Comparison of ENCODE assay signal across 8 mouse cellular contexts in genomic region chr10:75764519-75765473, GRCm38 (mm10). TPM values are rescaled to one million over a fixed set of nuclear protein-coding genes. Genes with fewer than 3 reads are reported as not detected.
DNase-seq lines count a peak whose midpoint lies in the region; ATAC-seq lines count a peak whose summit lies in the region.

No protein-coding gene starts in this region.

- no peak overlapping the region for H3K27ac ChIP-seq in embryonic facial prominence, embryonic 11.5 days (replicated peaks; ENCODE audit: low read depth, low read length)
- peak overlapping the region; percentile 67 for H3K27ac ChIP-seq in neural tube, embryonic 13.5 days (replicated peaks)

- H3K4me3 ChIP-seq in embryonic facial prominence, embryonic 11.5 days (ENCODE audit: low read depth, low read length) = peak overlapping the region; percentile 89
- H3K4me3 ChIP-seq in neural tube, embryonic 13.5 days = peak overlapping the region; percentile 87

- WGBS in embryonic facial prominence, embryonic 11.5 days = 2% methylated on average over 27 of the region's 27 CpGs
- WGBS in neural tube, embryonic 13.5 days = 1% methylated on average over 27 of the region's 27 CpGs

- H3K9ac ChIP-seq in embryonic facial prominence, embryonic 11.5 days (replicated peaks; ENCODE audit: low read length) = peak overlapping the region; percentile 57
- H3K9ac ChIP-seq in neural tube, embryonic 13.5 days = peak overlapping the region; percentile 87

- peak; percentile 45 for ATAC-seq in embryonic facial prominence, embryonic 11.5 days (replicated peaks; ENCODE audit: insufficient number of reproducible peaks, low FRiP score, low TSS enrichment, low read depth)
- ATAC-seq in neural tube, embryonic 13.5 days (ENCODE audit: low read depth) = peak; percentile 58

- no peaks in the 10 kb centered on the region for H3K4me1 ChIP-seq in embryonic facial prominence, embryonic 11.5 days (ENCODE audit: control insufficient read depth, insufficient read depth, low read length)
- peaks cover 22% of the 10 kb centered on the region for H3K4me1 ChIP-seq in neural tube, embryonic 13.5 days (replicated peaks)

- H3K9me3 ChIP-seq in embryonic facial prominence, embryonic 11.5 days (replicated peaks; ENCODE audit: control insufficient read depth, low read length) = no peaks in the 10 kb centered on the region
- H3K9me3 ChIP-seq in neural tube, embryonic 13.5 days = no peaks in the 10 kb centered on the region

- H3K4me2 ChIP-seq in embryonic facial prominence, embryonic 11.5 days (ENCODE audit: low read depth, low read length) = peak overlapping the region; percentile 35
- H3K4me2 ChIP-seq in neural tube, embryonic 13.5 days = peak overlapping the region; percentile 88

- peak; percentile 91 for DNase-seq in ES-CJ7 (ENCODE audit: low read depth, low spot score)
- peak; percentile 84 for DNase-seq in adrenal gland, postnatal 14 days
- peak; percentile 89 for DNase-seq in embryonic facial prominence, embryonic 11.5 days (ENCODE audit: low spot score)
- DNase-seq in heart, adult 9 months (ENCODE audit: low spot score in 2 of 2) = peak; percentile 43 to 67
- DNase-seq in kidney, adult 8-10 months = peak; percentile 60 to 79
- peak; percentile 64 to 74 for DNase-seq in lung, adult 18-20 months
- peak; percentile 63 to 68 for DNase-seq in thymus, postnatal 36 days

- no peaks in the 10 kb centered on the region for H3K27me3 ChIP-seq in embryonic facial prominence, embryonic 11.5 days (ENCODE audit: control insufficient read depth, insufficient read depth, low read length)
- H3K27me3 ChIP-seq in neural tube, embryonic 13.5 days = no peaks in the 10 kb centered on the region

- no peaks in the 10 kb centered on the region; the same call in 1 of the 2 replicates for H3K36me3 ChIP-seq in embryonic facial prominence, embryonic 11.5 days (replicated peaks; ENCODE audit: control insufficient read depth, insufficient read depth, low read depth, low read length)
- H3K36me3 ChIP-seq in neural tube, embryonic 13.5 days = peaks cover 8% of the 10 kb centered on the region; the same call in 1 of the 2 replicates

RNA-seq across cellular contexts. Expression of gene Cabin1, which starts 0.7 kb away (rescaled TPM):
- total RNA-seq in adrenal gland, postnatal 14 days (2021) = 34.2 and 36.2 TPM in 2 replicates
- 21.7 and 22.3 TPM in 2 replicates for polyA plus RNA-seq in embryonic facial prominence, embryonic 11.5 days (2014; fragmentation: Nextera tagmentation; extraction: Ambion mirVana)
- polyA plus RNA-seq in neural tube, embryonic 13.5 days (2015; fragmentation: Nextera tagmentation; extraction: Ambion mirVana) = 31.7 and 31.9 TPM in 2 replicates

RNA-seq across cellular contexts. Expression of gene Ddt, which starts 8.4 kb away (rescaled TPM):
- 210 and 231 TPM in 2 replicates for total RNA-seq in adrenal gland, postnatal 14 days (2021)
- polyA plus RNA-seq in embryonic facial prominence, embryonic 11.5 days (2014; fragmentation: Nextera tagmentation; extraction: Ambion mirVana) = 92.0 and 103 TPM in 2 replicates
- polyA plus RNA-seq in neural tube, embryonic 13.5 days (2015; fragmentation: Nextera tagmentation; extraction: Ambion mirVana) = 101 and 105 TPM in 2 replicates

RNA-seq across cellular contexts. Expression of gene Gm20441, which starts 16.0 kb away (rescaled TPM):
- total RNA-seq in adrenal gland, postnatal 14 days (2021) = not detected in 2 replicates
- not detected in 2 replicates for polyA plus RNA-seq in embryonic facial prominence, embryonic 11.5 days (2014; fragmentation: Nextera tagmentation; extraction: Ambion mirVana)
- not detected in 2 replicates for polyA plus RNA-seq in neural tube, embryonic 13.5 days (2015; fragmentation: Nextera tagmentation; extraction: Ambion mirVana)

RNA-seq across cellular contexts. Expression of gene Gstt3, which starts 16.4 kb away (rescaled TPM):
- total RNA-seq in adrenal gland, postnatal 14 days (2021) = 20.2 and 21.2 TPM in 2 replicates
- polyA plus RNA-seq in embryonic facial prominence, embryonic 11.5 days (2014; fragmentation: Nextera tagmentation; extraction: Ambion mirVana) = 5.9 and 7.8 TPM in 2 replicates
- polyA plus RNA-seq in neural tube, embryonic 13.5 days (2015; fragmentation: Nextera tagmentation; extraction: Ambion mirVana) = 0.96 and 1.3 TPM in 2 replicates

RNA-seq across cellular contexts. Expression of gene Gstt1, which starts 33.6 kb away (rescaled TPM):
- total RNA-seq in adrenal gland, postnatal 14 days (2021) = 69.1 and 93.9 TPM in 2 replicates
- polyA plus RNA-seq in embryonic facial prominence, embryonic 11.5 days (2014; fragmentation: Nextera tagmentation; extraction: Ambion mirVana) = 6.9 and 7.6 TPM in 2 replicates
- polyA plus RNA-seq in neural tube, embryonic 13.5 days (2015; fragmentation: Nextera tagmentation; extraction: Ambion mirVana) = 5.6 and 6.0 TPM in 2 replicates
